ENCODE assay signal across 9 mouse cellular contexts in genomic region chr2:45114596-45114995, GRCm38 (mm10). TPM values are rescaled to one million over a fixed set of nuclear protein-coding genes. Genes with fewer than 3 reads are reported as not detected.
DNase-seq lines count a peak whose midpoint lies in the region; ATAC-seq and TF ChIP-seq lines count a peak whose summit lies in the region.
"Had no signal": no experiment of that assay in that cellular context is flagged by ENCODE, and none has a peak within 500 bp of the region (broad histone marks: within the 10 kb centered on the region; RNA-seq: fewer than 3 reads in every experiment).

No protein-coding gene starts in this region.

- peak overlapping the region; percentile 38 for H3K4me2 ChIP-seq in forebrain, embryonic 16.5 days (ENCODE audit: low read length)

- H3K27ac ChIP-seq in heart, adult 2 months, result peak overlapping the region; percentile 85
- peak overlapping the region; percentile 16 for H3K27ac ChIP-seq in forebrain, embryonic 16.5 days (ENCODE audit: low read length)
- H3K27ac ChIP-seq in midbrain, embryonic 10.5 days (replicated peaks), result peak overlapping the region; percentile 100

- H3K9ac ChIP-seq in heart, adult 2 months (ENCODE audit: low read depth, low read length), result no peak overlapping the region
- peak overlapping the region; percentile 27 for H3K9ac ChIP-seq in forebrain, embryonic 16.5 days (replicated peaks; ENCODE audit: low read depth, low read length)

- H3K79me2 ChIP-seq in heart, adult 2 months (replicated peaks; ENCODE audit: control insufficient read depth, insufficient read depth, low read length), result no peaks in the 10 kb centered on the region

- ATAC-seq in forebrain, embryonic 16.5 days, result no peak
- ATAC-seq in megakaryocyte-erythroid progenitor cell, adult 5-6 weeks (replicated peaks; ENCODE audit: low FRiP score, low TSS enrichment, poor library complexity, severe bottlenecking), result no peak

- no peaks in the 10 kb centered on the region; the same call in 1 of the 2 replicates for H3K27me3 ChIP-seq in heart, adult 2 months (ENCODE audit: control insufficient read depth, insufficient read depth, low read length)
- no peaks in the 10 kb centered on the region for H3K27me3 ChIP-seq in forebrain, embryonic 16.5 days (replicated peaks; ENCODE audit: control insufficient read depth, insufficient read depth, low read length)
- H3K27me3 ChIP-seq in midbrain, embryonic 10.5 days (ENCODE audit: low read depth, poor library complexity, severe bottlenecking), result no peaks in the 10 kb centered on the region

- H3K4me1 ChIP-seq in heart, adult 2 months (ENCODE audit: control insufficient read depth, insufficient read depth, low read length), result peaks cover 5% of the 10 kb centered on the region; the same call in 1 of the 2 replicates
- H3K4me1 ChIP-seq in forebrain, embryonic 16.5 days (replicated peaks; ENCODE audit: control insufficient read depth, insufficient read depth, low read length), result peaks cover 20% of the 10 kb centered on the region
- peaks cover 48% of the 10 kb centered on the region for H3K4me1 ChIP-seq in midbrain, embryonic 10.5 days

- H3K9me3 ChIP-seq in forebrain, embryonic 16.5 days (ENCODE audit: control insufficient read depth, low read length), result no peaks in the 10 kb centered on the region
- H3K9me3 ChIP-seq in midbrain, embryonic 10.5 days (replicated peaks), result no peaks in the 10 kb centered on the region

- no peak overlapping the region for H3K4me3 ChIP-seq in heart, adult 2 months
- no peak overlapping the region; the same call in 1 of the 2 replicates for H3K4me3 ChIP-seq in forebrain, embryonic 16.5 days (replicated peaks; ENCODE audit: low read length)
- peak overlapping the region; percentile 92 for H3K4me3 ChIP-seq in midbrain, embryonic 10.5 days

- TF ChIP-seq EP300 in heart, adult 2 months (IDR thresholded peaks at IDR 0.05; ENCODE audit: insufficient read depth, low read depth, low read length), result no peak

- H3K36me3 ChIP-seq in heart, adult 2 months (ENCODE audit: control insufficient read depth, insufficient read depth, low read length), result no peaks in the 10 kb centered on the region
- no peaks in the 10 kb centered on the region for H3K36me3 ChIP-seq in forebrain, embryonic 16.5 days (ENCODE audit: control insufficient read depth, insufficient read depth)
- H3K36me3 ChIP-seq in midbrain, embryonic 10.5 days, result no peaks in the 10 kb centered on the region

- 78% methylated on average over 2 of the region's 2 CpGs for WGBS in heart, adult 2 months
- WGBS in forebrain, embryonic 16.5 days, result 31% methylated on average over 2 of the region's 2 CpGs
- 0% methylated on average over 2 of the region's 2 CpGs for WGBS in midbrain, embryonic 10.5 days

- no peak for TF ChIP-seq POLR2A in heart, adult 2 months (IDR thresholded peaks at IDR 0.05; ENCODE audit: insufficient read depth, low read depth, low read length)

- DNase-seq in heart, adult 2 months, result peak in 1 of 2 experiments; percentile 47
- no peak for DNase-seq in heart, postnatal 14 days
- DNase-seq in A20 (ENCODE audit: low read depth, low spot score), result peak; percentile 43
- peak; percentile 31 for DNase-seq in midbrain, embryonic 10.5 days (ENCODE audit: low spot score)
- DNase-seq in layer of hippocampus, adult 8-10 months (ENCODE audit: low spot score in 2 of 2), result no peak
- DNase-seq in frontal cortex, postnatal 10 days (ENCODE audit: low spot score in 2 of 2), result no peak
- DNase-seq: cerebellum, adult 11-12 months had no signal

- intact Hi-C loops in heart, adult 2 months (cut with DNase I), result loop anchor here (5.0 to 10.0 kb wide), 4 partner anchors 123 to 570 kb away; no protein-coding TSS in a partner anchor
- intact Hi-C loops in heart, postnatal 14 days (cut with DNase I), result loop anchor here (5.0 to 10.0 kb wide), 5 partner anchors 300 to 1328 kb away; no protein-coding TSS in a partner anchor

- TF ChIP-seq CTCF in heart, adult 2 months (IDR thresholded peaks at IDR 0.05), result no peak

RNA-seq across cellular contexts. Expression of gene Zeb2, which starts 2.6 kb away (rescaled TPM):
- total RNA-seq in heart, adult 2 months (2021), result 10 to 100 TPM; 46.7 to 50.0 TPM
- polyA plus RNA-seq in heart, adult 2 months (2012; rRNA removed), result 16.5 and 34.3 TPM in 2 replicates
- 10 to 100 TPM; 51.3 to 58.5 TPM for total RNA-seq in heart, postnatal 14 days (2021)
- 120 and 151 TPM in 2 replicates for polyA plus RNA-seq in forebrain, embryonic 16.5 days (2015; fragmentation: Nextera tagmentation; extraction: Ambion mirVana)
- polyA plus RNA-seq in midbrain, embryonic 10.5 days (2016; fragmentation: Nextera tagmentation; extraction: Ambion mirVana), result 48.7 and 60.6 TPM in 2 replicates
- total RNA-seq in megakaryocyte-erythroid progenitor cell, adult 5-6 weeks (2014; fragmentation: Nextera tagmentation), result 118 and 125 TPM in 2 replicates
- total RNA-seq in megakaryocyte-erythroid progenitor cell, adult 5-6 weeks (2017), result 113 and 119 TPM in 2 replicates
- total RNA-seq in layer of hippocampus, adult 8-10 months (2022), result 100 to 1,000 TPM; 346 to 374 (median 360) TPM

Comparison
In these comparisons a context has a peak if more than half of its experiments do, and no peak if none do; other contexts are left out.
1. DNase-seq: peak in A20 (single experiment) and midbrain, embryonic 10.5 days (single experiment); none in heart, postnatal 14 days (0 of 2), layer of hippocampus, adult 8-10 months (0 of 2) and frontal cortex, postnatal 10 days (0 of 2).
2. H3K27ac ChIP-seq: peak in every context shown above with its lines; median percentile 100 in midbrain, embryonic 10.5 days; 85 in heart, adult 2 months; 16 in forebrain, embryonic 16.5 days.